8 mouse cellular contexts compared by ENCODE assay signal in the genomic region with DNA sequence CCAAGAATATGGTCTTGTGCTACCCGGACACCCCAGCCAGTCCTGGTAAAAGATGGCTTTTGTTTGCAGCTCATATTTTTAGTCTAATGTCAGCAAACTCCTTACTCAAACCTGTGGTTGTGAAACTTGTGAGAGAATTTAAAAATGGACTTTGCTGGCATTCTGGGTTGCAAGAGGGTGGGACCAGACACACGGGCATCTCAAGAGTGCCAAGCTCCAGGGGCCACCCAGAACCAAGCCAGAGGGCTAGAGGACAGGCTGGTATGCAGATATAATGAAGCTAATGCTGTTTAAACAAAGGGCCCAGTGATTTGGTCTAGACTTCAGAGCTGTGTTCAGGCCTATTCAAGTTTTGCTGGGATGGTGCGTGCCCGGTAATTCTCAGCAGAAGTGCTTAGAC. TPM values are rescaled to one million over a fixed set of nuclear protein-coding genes. Genes with fewer than 3 reads are reported as not detected.
A peak's percentile ranks its signal among the peaks of the same experiment; 100 is the strongest.
DNase-seq lines count a peak whose midpoint lies in the region; ATAC-seq and TF ChIP-seq lines count a peak whose summit lies in the region.
"Had no signal": no experiment of that assay in that cellular context is flagged by ENCODE, and none has a peak within 500 bp of the region (broad histone marks: within the 10 kb centered on the region; RNA-seq: fewer than 3 reads in every experiment).

No protein-coding gene starts in this region.

- peak overlapping the region; percentile 95 for H3K4me3 ChIP-seq in left cerebral cortex, adult 2 months
- peak overlapping the region; percentile 78 for H3K4me3 ChIP-seq in embryonic facial prominence, embryonic 15.5 days (replicated peaks)
- peak overlapping the region; percentile 60 for H3K4me3 ChIP-seq in kidney, postnatal 0 days (replicated peaks; ENCODE audit: low read depth, low read length)

- H3K27ac ChIP-seq in left cerebral cortex, adult 2 months: peak overlapping the region; percentile 21; the same call in 1 of the 2 replicates
- H3K27ac ChIP-seq in embryonic facial prominence, embryonic 15.5 days (replicated peaks): 0 out of 2 replicates have a peak overlapping the region, but pooled peaks have one; percentile 44
- no peak overlapping the region for H3K27ac ChIP-seq in kidney, postnatal 0 days

- WGBS in embryonic facial prominence, embryonic 15.5 days: 30% methylated on average over 4 of the region's 4 CpGs
- 41% methylated on average over 4 of the region's 4 CpGs for WGBS in kidney, postnatal 0 days

- no peak for ATAC-seq in embryonic facial prominence, embryonic 15.5 days (ENCODE audit: insufficient number of reproducible peaks, low FRiP score, low TSS enrichment, low read depth)
- ATAC-seq in kidney, postnatal 0 days (replicated peaks; ENCODE audit: low FRiP score, low read depth): no peak

- no peaks in the 10 kb centered on the region for H3K9me3 ChIP-seq in embryonic facial prominence, embryonic 15.5 days (replicated peaks)
- no peaks in the 10 kb centered on the region for H3K9me3 ChIP-seq in kidney, postnatal 0 days (replicated peaks; ENCODE audit: low read length)

- peaks cover 8% of the 10 kb centered on the region for H3K27me3 ChIP-seq in embryonic facial prominence, embryonic 15.5 days
- no peaks in the 10 kb centered on the region for H3K27me3 ChIP-seq in kidney, postnatal 0 days (ENCODE audit: insufficient read depth, low read length)

- no peak for TF ChIP-seq CTCF in left cerebral cortex, adult 2 months (IDR thresholded peaks at IDR 0.05)
- no peak for TF ChIP-seq CTCF in kidney, postnatal 0 days (IDR thresholded peaks at IDR 0.05; ENCODE audit: low read depth)

- no peak for DNase-seq in left cerebral cortex, adult 2 months (ENCODE audit: extremely low spot score in 1 of 2, low spot score in 2 of 2)
- no peak for DNase-seq in left cerebral cortex, adult 9 months (ENCODE audit: low spot score in 2 of 2)
- no peak for DNase-seq in kidney, postnatal 0 days (ENCODE audit: low spot score)
- peak; percentile 48 for DNase-seq in retina, embryonic 14.5 days (ENCODE audit: low spot score)
- no peak for DNase-seq in gastrocnemius, postnatal 14 days
- DNase-seq in right cerebral cortex, postnatal 4 days: no peak
- DNase-seq: thymus, adult 18-20 months had no signal

- peaks cover 56% of the 10 kb centered on the region for H3K4me1 ChIP-seq in embryonic facial prominence, embryonic 15.5 days
- H3K4me1 ChIP-seq in kidney, postnatal 0 days (replicated peaks; ENCODE audit: insufficient read depth, low read length): peaks cover 36% of the 10 kb centered on the region

- intact Hi-C loops in left cerebral cortex, adult 2 months (cut with DNase I): loop anchor here (2.0 to 5.0 kb wide), 5 partner anchors 50 to 210 kb away; no protein-coding TSS in a partner anchor
- intact Hi-C loops in gastrocnemius, postnatal 14 days (cut with DNase I; ENCODE audit: low total_unique reads): loop anchor here (10.0 kb wide), 2 partner anchors 117 to 197 kb away; no protein-coding TSS in a partner anchor

- H3K4me2 ChIP-seq in embryonic facial prominence, embryonic 15.5 days (replicated peaks): peak overlapping the region; percentile 82
- H3K4me2 ChIP-seq in kidney, postnatal 0 days (ENCODE audit: low read length): peak overlapping the region; percentile 95

- no peaks in the 10 kb centered on the region for H3K36me3 ChIP-seq in embryonic facial prominence, embryonic 15.5 days
- no peaks in the 10 kb centered on the region for H3K36me3 ChIP-seq in kidney, postnatal 0 days (ENCODE audit: insufficient read depth, low read length)

- H3K9ac ChIP-seq in embryonic facial prominence, embryonic 15.5 days: no peak overlapping the region
- H3K9ac ChIP-seq in kidney, postnatal 0 days (ENCODE audit: low read depth, low read length): no peak overlapping the region; the same call in 1 of the 2 replicates

RNA-seq across cellular contexts. Expression of a gene that starts 2.1 kb away (rescaled TPM):
- 10 to 100 TPM; 31.1 to 35.0 TPM for total RNA-seq in left cerebral cortex, adult 2 months (2021)
- polyA plus RNA-seq in embryonic facial prominence, embryonic 15.5 days (2015; fragmentation: Nextera tagmentation; extraction: Ambion mirVana): 3.2 and 3.3 TPM in 2 replicates
- polyA plus RNA-seq in kidney, postnatal 0 days (2015; fragmentation: Nextera tagmentation; extraction: Ambion mirVana): 2.7 and 2.9 TPM in 2 replicates
- 1 to 10 TPM; 1.3 to 1.4 TPM for total RNA-seq in gastrocnemius, postnatal 14 days (2021)

Comparison
In these comparisons a context has a peak if more than half of its experiments do, and no peak if none do; other contexts are left out.
1. RNA of a gene that starts 2.1 kb away (total RNA-seq): 31.1 to 35.0 TPM in left cerebral cortex, adult 2 months; 1.3 to 1.4 TPM in gastrocnemius, postnatal 14 days; every median in the first group is over 10 times any median in the second.
2. Peak in every context shown above with its lines, with median percentiles within 50 percentile points of each other: H3K4me3 ChIP-seq.